Mouse (Mus musculus) T-helper 1 cell (primary cell): ENCODE measurements around the gene Ermard.
"Not testable (repeated sequence)": the region's sequence is repeated elsewhere in the genome, so short reads cannot be mapped to it uniquely, and the experiment has no call there.

Source experiments
- in situ Hi-C: fragments of 300-600 bp; cut with MboI, MseI; formaldehyde crosslinking; loops from one replicate; pipeline ENCODE4 v1.15.1; 2025; ENCODE audit warnings: high pct_unique_total_duplicates

Gene Ermard

DNA sequence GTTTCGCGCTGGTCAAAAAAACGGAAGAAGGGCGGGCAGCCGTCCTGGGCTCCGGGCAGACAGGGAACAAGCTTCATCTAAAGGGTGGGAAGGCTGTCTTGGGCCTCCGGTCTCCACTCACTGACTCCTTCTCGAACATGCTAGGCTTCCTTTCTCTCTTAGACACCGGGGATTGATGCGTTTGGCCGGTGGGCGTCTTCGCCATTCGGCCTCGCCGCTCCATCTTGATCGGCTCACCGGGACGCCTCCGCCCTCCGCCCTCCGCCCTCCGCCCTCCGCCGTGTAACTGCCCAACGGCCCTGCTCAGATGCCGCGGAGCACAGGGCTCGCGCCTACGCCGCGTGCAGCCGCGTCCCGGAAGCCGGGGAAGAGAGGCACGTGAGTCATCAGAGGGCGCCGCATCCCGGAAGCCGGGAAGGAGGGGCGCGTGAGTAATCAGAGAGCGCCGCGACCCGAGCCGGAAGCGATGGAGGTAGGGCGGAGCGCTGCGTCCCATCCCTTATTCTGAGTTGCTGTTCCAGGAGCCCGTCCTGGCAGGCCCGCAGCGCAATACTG lies at the start of gene Ermard, which contains the start of the genes Tcte3 and Gm3448:
Ermard (plus strand) TSS at position 34 of the 555 bp plus-strand sequence.
Tcte3 (minus strand) TSS at position 314 of the 555 bp plus-strand sequence.
Gm3448 (minus strand) TSS at position 363 of the 555 bp plus-strand sequence.
- in situ Hi-C loops: not testable (repeated sequence)

DNA sequence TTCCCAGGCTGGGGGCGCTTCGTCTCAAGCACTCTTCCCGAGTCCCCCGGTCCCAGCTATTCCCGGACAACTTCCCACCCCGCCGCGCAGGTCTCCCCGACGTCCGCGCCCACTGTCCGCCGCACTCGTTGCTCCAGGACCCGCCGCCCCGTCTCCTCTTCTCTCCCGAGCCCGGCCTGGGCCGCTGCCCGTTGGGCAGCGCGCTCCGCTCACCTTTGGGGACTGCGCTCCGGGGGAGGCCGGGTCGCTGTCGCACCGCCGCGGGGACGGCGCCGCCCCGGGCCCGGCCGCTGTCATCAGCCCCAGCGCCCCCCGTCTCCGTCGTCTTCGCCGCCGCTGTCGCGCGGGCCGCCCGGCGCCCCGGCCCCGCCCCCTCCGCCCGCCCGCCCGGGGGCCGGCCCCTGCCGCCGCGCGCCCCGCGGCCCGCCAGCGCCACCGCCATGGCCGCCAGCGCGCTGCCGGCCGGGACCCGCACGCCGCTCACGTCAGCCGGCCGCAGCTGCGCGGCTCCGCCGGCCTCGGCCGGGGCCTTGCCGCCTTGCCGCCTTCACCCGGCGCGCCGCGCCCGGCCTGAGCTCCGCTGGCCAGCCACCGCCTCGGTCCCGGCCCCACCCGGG lies 48.4 kb upstream of the Ermard start:
- in situ Hi-C loops: loop anchor here (5.0 kb wide), 1 partner anchor 35 kb away; no protein-coding TSS in a partner anchor

DNA sequence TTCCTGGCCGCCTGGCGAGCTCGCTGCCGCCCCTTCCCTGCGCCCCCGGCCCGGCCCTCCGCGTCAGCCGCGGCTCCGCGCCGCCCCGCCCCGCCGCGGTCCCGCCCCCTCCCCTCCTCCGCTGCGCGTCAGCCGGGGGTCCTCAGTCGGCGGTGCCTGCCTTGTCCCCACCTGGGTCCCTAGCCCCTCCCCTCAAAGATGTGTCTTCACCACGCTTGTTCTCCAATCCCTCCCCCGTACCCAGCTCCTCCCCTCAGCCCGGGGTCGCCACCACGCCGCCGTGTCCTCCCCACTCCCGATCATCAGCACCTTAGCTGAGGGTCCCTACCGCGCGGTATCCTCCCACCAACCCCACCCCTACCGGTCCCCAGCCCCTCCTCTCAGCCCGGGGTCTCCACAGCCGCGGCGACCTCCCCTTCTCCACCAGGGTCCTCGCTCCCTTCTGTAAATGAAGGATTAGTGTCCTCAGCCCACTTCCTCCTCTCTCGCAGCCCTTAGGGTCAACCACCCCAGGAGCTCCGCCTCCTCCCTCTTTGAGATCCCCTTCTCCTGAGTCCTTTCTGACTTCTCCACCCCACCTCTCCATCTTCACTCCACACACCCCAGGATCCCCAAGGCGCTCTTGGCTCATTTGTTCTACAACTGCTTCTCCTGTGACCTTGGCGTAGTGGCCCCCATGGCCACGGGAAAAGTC lies 47.7 kb upstream of the Ermard start:
- in situ Hi-C loops: loop anchor here (5.0 kb wide), 1 partner anchor 36 kb away; no protein-coding TSS in a partner anchor

DNA sequence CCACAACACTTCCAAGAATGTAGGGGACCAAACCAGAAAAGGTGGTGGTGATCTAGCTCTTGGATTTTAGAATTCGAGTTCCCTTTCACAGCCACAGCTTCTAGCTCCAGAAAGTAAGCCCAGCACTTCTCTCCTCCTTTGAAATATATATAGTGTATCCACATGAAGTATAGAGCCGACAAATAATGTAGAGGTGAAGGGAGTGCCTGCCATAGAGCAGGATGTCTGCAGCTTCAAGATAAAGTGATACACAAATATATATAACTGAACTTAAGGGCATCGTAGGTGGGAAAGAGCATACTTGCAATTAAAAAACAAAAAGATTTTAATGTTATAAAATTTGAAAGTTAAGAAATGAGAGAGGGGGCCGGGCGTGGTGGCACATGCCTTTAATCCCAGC lies 46.9 kb upstream of the Ermard start:
- in situ Hi-C loops: loop anchor here (5.0 kb wide), 1 partner anchor 37 kb away; no protein-coding TSS in a partner anchor

DNA sequence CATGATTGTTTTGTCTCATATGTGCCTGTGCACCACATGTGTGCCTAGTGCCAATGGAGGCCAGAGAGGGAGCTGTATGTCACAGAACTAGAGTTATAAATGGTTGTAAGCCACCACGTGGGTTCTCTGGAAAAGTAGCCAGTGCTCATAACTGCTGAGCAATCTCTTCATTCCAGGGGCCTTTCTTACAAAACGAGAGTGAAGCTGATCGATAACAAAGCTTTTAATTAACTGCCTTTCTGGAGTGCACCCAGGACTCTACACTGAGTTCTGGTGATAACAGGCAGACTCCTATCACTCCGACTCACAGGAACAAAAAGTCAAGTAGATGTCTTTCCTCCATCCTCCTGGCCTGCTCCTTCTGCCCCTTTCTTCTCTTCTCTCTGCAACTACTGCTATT lies 41.0 kb upstream of the Ermard start:
- in situ Hi-C loops: not testable (repeated sequence)

DNA sequence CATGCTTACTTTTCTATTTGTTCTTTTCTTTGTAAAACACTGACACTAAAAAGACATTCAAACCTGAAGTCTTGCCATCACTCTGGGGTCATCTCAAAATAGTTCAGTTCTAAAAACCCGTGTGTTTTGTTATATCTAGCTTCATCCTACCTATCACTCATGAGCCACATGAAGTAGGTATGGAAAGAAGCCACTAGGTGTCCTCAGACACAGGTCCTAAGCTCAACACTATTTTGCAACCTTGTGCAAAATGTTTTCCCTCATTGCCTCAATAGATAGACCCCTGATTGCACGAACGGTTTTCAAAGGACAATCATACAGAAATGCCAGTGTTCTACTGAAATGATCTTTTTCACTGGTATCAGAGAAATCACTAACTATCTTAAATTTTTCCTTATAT lies 31.9 kb upstream of the Ermard start:
- in situ Hi-C loops: not testable (repeated sequence)

DNA sequence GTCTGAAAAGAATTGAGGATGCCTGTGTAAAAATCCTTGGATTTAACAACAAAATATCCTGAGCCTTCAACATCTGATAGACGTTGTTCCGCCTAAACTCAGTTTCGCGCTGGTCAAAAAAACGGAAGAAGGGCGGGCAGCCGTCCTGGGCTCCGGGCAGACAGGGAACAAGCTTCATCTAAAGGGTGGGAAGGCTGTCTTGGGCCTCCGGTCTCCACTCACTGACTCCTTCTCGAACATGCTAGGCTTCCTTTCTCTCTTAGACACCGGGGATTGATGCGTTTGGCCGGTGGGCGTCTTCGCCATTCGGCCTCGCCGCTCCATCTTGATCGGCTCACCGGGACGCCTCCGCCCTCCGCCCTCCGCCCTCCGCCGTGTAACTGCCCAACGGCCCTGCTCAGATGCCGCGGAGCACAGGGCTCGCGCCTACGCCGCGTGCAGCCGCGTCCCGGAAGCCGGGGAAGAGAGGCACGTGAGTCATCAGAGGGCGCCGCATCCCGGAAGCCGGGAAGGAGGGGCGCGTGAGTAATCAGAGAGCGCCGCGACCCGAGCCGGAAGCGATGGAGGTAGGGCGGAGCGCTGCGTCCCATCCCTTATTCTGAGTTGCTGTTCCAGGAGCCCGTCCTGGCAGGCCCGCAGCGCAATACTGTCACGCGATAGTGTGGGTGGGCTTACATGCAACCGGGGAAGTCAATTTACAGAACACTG lies 31.1 kb upstream of the Ermard start, which contains the start of gene Gm3435:
Gm3435 (plus strand) TSS at position 471 of the 708 bp plus-strand sequence.
- in situ Hi-C loops: not testable (repeated sequence)

DNA sequence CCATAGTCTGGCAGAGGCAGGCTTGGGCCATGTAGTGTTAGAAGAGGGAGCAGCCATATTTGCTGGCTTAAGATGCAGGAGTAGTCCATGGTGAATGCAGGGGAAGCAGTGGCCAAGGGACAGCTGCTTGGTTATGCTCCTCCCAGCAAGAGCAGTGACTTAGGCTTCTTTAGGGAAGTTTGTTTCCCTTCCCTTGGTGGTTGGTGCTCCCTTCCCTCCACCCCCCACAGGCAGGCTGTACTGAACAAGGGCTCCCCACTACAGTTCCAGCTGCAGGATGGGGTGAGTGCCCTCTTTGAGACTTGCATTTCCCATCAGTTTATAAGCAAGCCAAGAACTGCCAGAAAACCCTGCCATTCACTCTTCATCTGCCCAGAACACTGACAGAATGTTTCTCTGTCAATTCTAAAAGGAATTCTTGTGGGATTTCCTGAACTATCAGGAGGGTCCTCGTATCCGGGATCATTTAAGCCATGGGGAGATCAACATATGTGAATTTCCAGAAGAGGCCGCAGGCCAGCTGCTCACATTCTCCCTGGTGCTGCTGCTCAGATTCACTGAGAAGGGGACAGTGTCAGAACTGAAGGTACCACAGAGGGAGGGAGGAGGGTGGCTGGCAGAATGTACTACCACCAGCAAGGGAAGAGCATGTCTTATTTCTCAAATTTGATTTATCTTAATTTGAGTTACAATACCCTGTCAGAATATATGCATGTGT lies 19.3 kb upstream of the Ermard start:
- in situ Hi-C loops: loop anchor here (10.0 kb wide), 1 partner anchor 67 kb away; no protein-coding TSS in a partner anchor

DNA sequence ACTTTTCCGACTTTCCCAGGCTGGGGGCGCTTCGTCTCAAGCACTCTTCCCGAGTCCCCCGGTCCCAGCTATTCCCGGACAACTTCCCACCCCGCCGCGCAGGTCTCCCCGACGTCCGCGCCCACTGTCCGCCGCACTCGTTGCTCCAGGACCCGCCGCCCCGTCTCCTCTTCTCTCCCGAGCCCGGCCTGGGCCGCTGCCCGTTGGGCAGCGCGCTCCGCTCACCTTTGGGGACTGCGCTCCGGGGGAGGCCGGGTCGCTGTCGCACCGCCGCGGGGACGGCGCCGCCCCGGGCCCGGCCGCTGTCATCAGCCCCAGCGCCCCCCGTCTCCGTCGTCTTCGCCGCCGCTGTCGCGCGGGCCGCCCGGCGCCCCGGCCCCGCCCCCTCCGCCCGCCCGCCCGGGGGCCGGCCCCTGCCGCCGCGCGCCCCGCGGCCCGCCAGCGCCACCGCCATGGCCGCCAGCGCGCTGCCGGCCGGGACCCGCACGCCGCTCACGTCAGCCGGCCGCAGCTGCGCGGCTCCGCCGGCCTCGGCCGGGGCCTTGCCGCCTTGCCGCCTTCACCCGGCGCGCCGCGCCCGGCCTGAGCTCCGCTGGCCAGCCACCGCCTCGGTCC lies 17.0 kb upstream of the Ermard start:
- in situ Hi-C loops: loop anchor here (10.0 kb wide), 1 partner anchor 69 kb away; no protein-coding TSS in a partner anchor

DNA sequence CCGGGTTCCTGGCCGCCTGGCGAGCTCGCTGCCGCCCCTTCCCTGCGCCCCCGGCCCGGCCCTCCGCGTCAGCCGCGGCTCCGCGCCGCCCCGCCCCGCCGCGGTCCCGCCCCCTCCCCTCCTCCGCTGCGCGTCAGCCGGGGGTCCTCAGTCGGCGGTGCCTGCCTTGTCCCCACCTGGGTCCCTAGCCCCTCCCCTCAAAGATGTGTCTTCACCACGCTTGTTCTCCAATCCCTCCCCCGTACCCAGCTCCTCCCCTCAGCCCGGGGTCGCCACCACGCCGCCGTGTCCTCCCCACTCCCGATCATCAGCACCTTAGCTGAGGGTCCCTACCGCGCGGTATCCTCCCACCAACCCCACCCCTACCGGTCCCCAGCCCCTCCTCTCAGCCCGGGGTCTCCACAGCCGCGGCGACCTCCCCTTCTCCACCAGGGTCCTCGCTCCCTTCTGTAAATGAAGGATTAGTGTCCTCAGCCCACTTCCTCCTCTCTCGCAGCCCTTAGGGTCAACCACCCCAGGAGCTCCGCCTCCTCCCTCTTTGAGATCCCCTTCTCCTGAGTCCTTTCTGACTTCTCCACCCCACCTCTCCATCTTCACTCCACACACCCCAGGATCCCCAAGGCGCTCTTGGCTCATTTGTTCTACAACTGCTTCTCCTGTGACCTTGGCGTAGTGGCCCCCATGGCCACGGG lies 16.4 kb upstream of the Ermard start:
- in situ Hi-C loops: loop anchor here (10.0 kb wide), 1 partner anchor 70 kb away; no protein-coding TSS in a partner anchor

DNA sequence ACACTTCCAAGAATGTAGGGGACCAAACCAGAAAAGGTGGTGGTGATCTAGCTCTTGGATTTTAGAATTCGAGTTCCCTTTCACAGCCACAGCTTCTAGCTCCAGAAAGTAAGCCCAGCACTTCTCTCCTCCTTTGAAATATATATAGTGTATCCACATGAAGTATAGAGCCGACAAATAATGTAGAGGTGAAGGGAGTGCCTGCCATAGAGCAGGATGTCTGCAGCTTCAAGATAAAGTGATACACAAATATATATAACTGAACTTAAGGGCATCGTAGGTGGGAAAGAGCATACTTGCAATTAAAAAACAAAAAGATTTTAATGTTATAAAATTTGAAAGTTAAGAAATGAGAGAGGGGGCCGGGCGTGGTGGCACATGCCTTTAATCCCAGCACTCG lies 15.5 kb upstream of the Ermard start:
- in situ Hi-C loops: loop anchor here (10.0 kb wide), 1 partner anchor 71 kb away; no protein-coding TSS in a partner anchor

DNA sequence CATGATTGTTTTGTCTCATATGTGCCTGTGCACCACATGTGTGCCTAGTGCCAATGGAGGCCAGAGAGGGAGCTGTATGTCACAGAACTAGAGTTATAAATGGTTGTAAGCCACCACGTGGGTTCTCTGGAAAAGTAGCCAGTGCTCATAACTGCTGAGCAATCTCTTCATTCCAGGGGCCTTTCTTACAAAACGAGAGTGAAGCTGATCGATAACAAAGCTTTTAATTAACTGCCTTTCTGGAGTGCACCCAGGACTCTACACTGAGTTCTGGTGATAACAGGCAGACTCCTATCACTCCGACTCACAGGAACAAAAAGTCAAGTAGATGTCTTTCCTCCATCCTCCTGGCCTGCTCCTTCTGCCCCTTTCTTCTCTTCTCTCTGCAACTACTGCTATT lies 9.6 kb upstream of the Ermard start:
- in situ Hi-C loops: not testable (repeated sequence)

DNA sequence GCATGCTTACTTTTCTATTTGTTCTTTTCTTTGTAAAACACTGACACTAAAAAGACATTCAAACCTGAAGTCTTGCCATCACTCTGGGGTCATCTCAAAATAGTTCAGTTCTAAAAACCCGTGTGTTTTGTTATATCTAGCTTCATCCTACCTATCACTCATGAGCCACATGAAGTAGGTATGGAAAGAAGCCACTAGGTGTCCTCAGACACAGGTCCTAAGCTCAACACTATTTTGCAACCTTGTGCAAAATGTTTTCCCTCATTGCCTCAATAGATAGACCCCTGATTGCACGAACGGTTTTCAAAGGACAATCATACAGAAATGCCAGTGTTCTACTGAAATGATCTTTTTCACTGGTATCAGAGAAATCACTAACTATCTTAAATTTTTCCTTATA lies 553 bp upstream of the Ermard start:
- in situ Hi-C loops: not testable (repeated sequence)

DNA sequence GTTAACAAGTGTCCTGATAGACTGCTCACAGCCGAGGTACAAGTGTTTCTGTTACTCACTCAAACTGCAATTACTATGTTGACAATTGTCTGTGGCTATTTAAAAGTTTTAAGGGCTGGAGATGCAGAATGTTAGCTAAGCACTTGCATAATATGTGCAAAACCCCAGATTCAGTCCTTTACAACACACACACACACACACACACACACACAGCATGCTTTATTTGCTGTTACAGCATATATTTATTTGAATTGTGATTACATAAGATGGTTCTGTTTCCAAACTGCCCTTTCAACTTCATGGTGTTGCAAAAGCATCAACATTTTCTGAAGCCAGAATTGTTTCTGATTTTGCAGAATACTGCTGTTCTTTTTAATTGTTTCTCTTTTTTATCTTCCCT lies 9.3 kb downstream of the Ermard start:
- in situ Hi-C loops: not testable (repeated sequence)

DNA sequence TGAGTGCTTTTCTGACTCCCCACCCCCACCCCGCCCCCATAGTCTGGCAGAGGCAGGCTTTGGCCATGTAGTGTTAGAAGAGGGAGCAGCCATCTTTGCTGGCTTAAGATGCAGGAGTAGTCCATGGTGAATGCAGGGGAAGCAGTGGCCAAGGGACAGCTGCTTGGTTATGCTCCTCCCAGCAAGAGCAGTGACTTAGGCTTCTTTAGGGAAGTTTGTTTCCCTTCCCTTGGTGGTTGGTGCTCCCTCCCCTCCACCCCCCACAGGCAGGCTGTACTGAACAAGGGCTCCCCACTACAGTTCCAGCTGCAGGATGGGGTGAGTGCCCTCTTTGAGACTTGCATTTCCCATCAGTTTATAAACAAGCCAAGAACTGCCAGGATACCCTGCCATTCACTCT lies 11.8 kb downstream of the Ermard start:
- in situ Hi-C loops: not testable (repeated sequence)

DNA sequence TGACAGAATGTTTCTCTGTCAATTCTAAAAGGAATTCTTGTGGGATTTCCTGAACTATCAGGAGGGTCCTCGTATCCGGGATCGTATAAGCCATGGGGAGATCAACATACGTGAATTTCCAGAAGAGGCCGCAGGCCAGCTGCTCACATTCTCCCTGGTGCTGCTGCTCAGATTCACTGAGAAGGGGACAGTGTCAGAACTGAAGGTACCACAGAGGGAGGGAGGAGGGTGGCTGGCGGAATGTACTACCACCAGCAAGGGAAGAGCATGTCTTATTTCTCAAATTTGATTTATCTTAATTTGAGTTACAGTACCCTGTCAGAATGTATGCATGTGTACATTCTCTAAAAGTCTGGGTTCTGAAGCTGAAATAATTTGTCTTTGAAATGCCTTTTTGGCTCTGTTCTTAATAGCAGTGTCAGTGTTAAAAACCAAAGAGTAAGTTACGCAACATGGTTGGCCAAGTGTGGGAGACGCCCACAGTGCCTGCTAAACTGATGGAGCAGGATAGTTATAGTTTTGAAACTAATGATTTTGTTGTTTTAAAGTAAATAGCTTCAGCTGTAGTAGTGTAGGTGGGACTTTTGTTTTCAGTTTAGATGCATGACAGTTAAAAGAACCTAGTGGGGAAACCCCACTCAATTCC lies 12.3 kb downstream of the Ermard start:
- in situ Hi-C loops: not testable (repeated sequence)

DNA sequence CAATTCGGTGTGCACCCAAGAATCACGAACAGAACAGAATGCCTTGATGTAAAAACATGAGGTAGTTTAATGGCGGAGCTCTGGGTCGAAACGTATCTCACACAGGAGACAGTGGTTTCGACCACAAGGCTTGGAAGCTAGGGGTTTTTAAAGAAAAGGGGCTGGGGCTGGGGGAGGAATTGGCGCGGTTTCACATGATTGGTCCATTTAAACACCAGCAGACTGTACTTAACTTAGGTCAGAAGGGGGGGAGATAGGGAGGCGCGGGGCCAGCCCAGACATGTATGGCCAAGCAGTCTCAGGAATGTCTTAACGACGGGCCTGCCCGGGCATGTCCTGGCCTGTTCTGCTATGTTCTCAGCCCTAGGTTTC lies 12.8 kb downstream of the Ermard start:
- in situ Hi-C loops: not testable (repeated sequence)

DNA sequence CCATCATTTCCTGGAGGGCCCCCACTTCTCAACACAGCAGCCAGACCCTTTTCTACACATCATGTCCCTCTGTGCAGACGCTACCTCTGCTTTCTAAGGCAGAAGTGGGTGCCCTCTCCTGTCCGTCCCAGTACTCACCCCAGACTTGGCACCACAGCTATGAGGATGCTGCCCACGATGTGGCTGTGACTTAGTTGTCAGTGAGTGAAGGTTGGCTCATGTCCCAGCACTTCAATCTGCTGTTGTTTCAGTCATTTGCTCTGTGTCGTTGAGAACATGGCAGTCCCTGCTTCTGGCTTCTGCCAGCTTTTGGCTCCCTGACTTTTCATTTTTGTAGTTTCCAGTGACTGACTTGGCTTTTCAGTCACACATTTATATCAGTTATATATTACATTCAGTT lies 14.9 kb downstream of the Ermard start:
- in situ Hi-C loops: no loop called here

DNA sequence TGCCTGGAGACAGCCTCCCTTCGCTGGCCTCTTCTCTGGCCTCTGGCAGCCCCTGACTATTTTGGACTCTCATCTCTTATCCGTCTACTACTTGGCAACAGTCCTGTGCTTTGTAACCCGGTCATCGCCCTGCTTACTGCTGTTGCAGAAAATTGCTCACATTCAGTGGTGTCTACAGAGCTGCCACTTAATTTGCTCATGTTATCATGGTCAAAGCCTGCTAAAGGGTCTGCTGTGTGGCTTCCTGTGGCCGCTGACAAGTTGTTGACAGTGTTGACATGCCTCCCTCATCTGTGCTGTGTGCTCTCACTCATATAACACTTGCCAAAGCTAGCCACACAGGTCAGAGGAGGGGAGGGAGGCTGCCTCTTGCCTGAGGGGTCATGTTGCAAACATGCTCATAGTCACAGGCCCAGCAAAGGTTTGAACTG lies 17.2 kb downstream of the Ermard start:
- in situ Hi-C loops: no loop called here
